In genomic region chr1:22260291-22260690, GRCm38 (mm10) we compare ENCODE assay signal across 28 mouse cellular contexts.
"Had no signal": no experiment of that assay in that cellular context is flagged by ENCODE, and none has a peak within 500 bp of the region (broad histone marks: within the 10 kb centered on the region; RNA-seq: fewer than 3 reads in every experiment).

No protein-coding gene starts in this region.

- H3K36me3 ChIP-seq: embryonic facial prominence, embryonic 10.5 days; embryonic facial prominence, embryonic 12.5 days; embryonic facial prominence, embryonic 13.5 days; embryonic facial prominence, embryonic 15.5 days; forebrain, embryonic 10.5 days; forebrain, embryonic 12.5 days; forebrain, embryonic 15.5 days; heart, embryonic 10.5 days had no signal

- H3K4me1 ChIP-seq: embryonic facial prominence, embryonic 12.5 days; embryonic facial prominence, embryonic 13.5 days; embryonic facial prominence, embryonic 15.5 days; forebrain, embryonic 10.5 days; forebrain, embryonic 12.5 days; forebrain, embryonic 13.5 days; heart, embryonic 10.5 days had no signal

- H3K9ac ChIP-seq: embryonic facial prominence, embryonic 12.5 days; embryonic facial prominence, embryonic 13.5 days; embryonic facial prominence, embryonic 15.5 days; forebrain, embryonic 12.5 days; forebrain, embryonic 13.5 days; forebrain, embryonic 15.5 days; forebrain, postnatal 0 days had no signal

- ATAC-seq: forebrain, embryonic 13.5 days; forebrain, embryonic 14.5 days; forebrain, embryonic 15.5 days; forebrain, embryonic 16.5 days; forebrain, postnatal 0 days had no signal

- H3K4me3 ChIP-seq: embryonic facial prominence, embryonic 10.5 days; embryonic facial prominence, embryonic 12.5 days; embryonic facial prominence, embryonic 13.5 days; embryonic facial prominence, embryonic 15.5 days; erythroblast, embryonic 14.5 days; forebrain, embryonic 10.5 days; forebrain, embryonic 12.5 days; forebrain, embryonic 13.5 days; forebrain, embryonic 15.5 days; gastrocnemius, adult 2 months; heart, adult 2 months; heart, embryonic 10.5 days had no signal

- H3K9me3 ChIP-seq: embryonic facial prominence, embryonic 10.5 days; embryonic facial prominence, embryonic 12.5 days; embryonic facial prominence, embryonic 13.5 days; embryonic facial prominence, embryonic 15.5 days; forebrain, embryonic 10.5 days; forebrain, embryonic 12.5 days; forebrain, embryonic 13.5 days; forebrain, embryonic 15.5 days; heart, embryonic 10.5 days had no signal

- H3K27me3 ChIP-seq: embryonic facial prominence, embryonic 12.5 days; embryonic facial prominence, embryonic 13.5 days; embryonic facial prominence, embryonic 15.5 days; forebrain, embryonic 12.5 days; forebrain, embryonic 13.5 days; forebrain, embryonic 15.5 days had no signal

- H3K4me2 ChIP-seq: embryonic facial prominence, embryonic 12.5 days; embryonic facial prominence, embryonic 13.5 days; embryonic facial prominence, embryonic 15.5 days; forebrain, embryonic 12.5 days; forebrain, embryonic 13.5 days; forebrain, embryonic 15.5 days had no signal

- DNase-seq: cerebellum, adult 9-10 months; cerebellum, adult 9-11 months; cerebellum, postnatal 10 days; cerebellum, postnatal 14 days; cerebellum, postnatal 25 days; cerebellum, postnatal 36 days; embryo, embryonic 11 days; forebrain, postnatal 0 days; gastrocnemius, adult 2 months; gastrocnemius, postnatal 10 days; gastrocnemius, postnatal 14 days; gastrocnemius, postnatal 25 days; gastrocnemius, postnatal 36 days; heart, adult 11 months; heart, adult 18-20 months; heart, adult 2 months had no signal

- H3K27ac ChIP-seq: embryonic facial prominence, embryonic 10.5 days; embryonic facial prominence, embryonic 12.5 days; embryonic facial prominence, embryonic 13.5 days; embryonic facial prominence, embryonic 15.5 days; forebrain, embryonic 10.5 days; forebrain, embryonic 12.5 days; forebrain, embryonic 13.5 days; forebrain, embryonic 15.5 days; gastrocnemius, adult 2 months; heart, adult 2 months; heart, embryonic 10.5 days had no signal
